Mouse (Mus musculus) right cerebral cortex, postnatal 25 days (tissue): Measurements from ENCODE around the gene Hmx3.
A peak's percentile ranks its signal among the peaks of the same experiment; 100 is the strongest.

Experiments used
- DNase-seq: peaks from one replicate; pipeline ENCODE4 v3.0.0; 2022

Hmx3 gene

GRCm38 (mm10) chr7:131542115-131542871, at the start of gene Hmx3:
TSS of gene Hmx3 (plus strand) at chr7:131542867.
- no peak for DNase-seq

GRCm38 (mm10) chr7:131503739-131504138, 38.9 kb upstream of the Hmx3 start:
- no peak for DNase-seq

DNA sequence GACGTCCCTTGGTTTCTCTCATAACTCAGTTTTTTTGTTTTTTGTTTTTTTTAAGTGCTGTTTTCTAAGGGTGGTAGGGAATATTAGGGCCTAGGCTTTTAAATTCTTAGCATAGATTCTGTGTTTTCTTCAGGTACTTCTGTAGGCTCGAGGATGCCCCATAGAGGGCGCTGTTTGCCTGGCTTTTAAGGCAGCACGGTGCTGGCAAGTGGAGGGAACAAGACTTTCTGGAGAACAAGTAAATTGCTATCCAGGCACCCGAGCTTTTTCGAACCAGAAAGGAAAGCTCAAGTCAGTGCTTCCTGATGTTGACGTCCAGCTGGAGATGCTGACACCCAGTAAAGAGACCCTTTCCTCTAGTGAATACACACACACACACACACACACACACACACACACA, 2.7 kb upstream of the Hmx3 start:
- peak; percentile 68 for DNase-seq

DNA sequence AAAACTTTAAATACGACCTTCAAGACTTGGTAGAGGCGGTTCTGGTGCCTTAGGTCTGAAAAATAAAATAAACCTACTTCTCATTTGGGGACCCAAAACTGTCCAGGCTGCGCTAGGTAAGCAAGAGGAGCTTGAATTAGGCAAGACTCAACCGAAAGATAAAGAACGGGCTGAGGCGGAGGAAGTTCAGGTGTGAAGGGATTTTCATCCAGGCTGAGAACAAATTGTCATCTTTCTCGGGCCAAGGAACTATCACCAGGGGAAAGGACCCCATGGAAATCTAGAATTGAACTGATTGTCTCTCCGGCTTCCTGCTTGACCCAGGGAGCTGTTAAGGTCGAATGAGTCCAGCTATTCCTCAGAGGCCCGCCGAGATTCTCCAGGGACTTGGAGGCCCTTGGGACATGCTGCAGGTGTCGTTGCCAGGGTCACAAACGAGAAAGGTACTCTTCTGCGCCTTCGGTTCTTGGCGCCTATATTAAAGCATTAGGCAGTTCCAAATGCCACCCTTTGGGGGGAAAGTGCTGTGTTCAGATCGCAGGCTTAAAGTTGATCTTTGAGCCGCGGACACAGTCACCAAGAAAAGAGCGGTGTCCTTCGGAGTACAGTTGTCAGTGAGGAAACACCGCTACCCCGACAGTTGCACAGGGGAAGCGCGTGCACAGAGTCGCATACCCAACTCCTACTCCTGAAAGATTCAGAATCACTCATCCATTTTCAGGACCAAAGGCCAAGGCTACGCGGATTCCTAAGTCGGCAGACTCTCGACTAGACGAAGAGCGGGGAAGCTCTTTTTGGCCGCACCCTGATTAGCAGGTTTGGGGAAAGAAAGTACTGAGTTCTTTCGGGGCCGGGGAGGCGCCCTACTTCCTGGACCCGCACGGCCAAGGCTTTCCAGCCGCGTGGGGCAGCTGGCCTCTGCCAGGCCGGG, 1.2 kb upstream of the Hmx3 start:
- no peak for DNase-seq

DNA sequence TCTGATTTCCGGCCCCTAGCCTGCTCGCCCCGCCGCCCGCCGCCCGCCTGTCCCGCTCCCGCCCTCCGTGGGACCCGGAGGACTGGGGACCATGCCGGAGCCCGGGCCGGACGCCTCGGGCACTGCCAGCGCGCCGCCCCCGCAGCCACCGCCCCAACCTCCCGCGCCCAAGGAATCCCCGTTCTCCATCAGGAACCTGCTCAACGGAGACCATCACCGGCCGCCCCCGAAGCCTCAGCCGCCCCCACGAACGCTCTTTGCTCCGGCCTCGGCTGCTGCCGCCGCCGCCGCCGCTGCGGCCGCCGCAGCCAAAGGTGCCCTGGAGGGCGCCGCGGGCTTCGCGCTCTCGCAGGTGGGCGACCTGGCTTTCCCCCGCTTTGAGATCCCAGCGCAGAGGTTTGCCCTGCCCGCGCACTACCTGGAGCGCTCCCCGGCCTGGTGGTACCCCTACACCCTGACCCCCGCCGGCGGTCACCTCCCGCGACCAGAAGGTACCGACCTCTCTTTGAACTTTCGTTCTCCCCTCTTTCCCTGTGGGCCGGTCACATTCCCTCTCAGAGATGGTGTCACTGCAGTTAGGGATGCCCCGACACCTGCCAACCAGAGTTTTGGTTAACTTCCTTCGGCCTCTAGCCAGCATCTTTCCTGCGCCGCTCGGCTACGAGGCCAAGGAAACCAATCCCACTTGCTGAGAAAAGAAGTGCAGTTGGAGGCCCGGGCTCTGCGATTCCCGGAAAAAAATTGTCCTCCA, 380 bp downstream of the Hmx3 start:
- DNase-seq: no peak

GRCm38 (mm10) chr7:131543623-131544481, 1.2 kb downstream of the Hmx3 start:
- no peak for DNase-seq

DNA sequence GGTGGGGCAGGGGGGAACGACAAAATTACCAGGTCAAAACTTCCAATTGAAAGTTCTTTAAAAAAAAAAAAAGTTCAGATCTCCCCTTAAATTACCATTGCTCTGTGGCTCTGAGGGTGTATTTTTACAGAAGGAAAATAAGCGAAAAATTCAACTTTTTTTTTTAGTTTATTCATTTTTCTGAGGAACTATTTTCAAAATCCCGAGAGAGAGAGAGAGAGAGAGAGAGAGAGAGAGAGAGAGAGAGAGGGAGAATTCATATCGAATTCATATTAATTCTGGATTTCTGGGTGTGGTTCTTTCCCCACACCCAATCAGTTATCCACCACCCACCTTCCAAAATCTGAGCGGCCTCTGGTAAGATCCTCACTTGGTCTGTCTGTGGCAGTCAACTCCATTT, 2.2 kb downstream of the Hmx3 start:
- DNase-seq: no peak

GRCm38 (mm10) chr7:131545701-131546385, 3.2 kb downstream of the Hmx3 start:
- DNase-seq: no peak

DNA sequence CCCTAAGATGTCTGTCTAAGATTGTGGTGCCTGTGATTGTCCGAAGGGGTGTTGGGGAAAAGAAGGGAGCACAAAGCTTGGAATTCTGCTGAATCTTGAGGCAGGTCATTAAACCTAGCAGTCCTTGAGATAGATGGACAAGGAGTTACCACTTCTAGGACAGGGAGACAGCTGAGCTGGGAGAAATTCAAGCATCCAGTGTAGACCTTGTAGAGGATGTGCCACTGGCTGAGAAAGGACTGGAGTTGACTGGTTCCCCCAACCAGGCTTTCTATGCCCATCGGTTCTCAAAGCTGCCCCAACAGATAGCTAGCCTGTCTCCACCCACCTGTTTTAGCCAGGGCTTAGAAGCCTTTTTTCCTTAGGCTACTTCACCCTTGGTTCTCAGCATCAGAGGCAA, 3.8 kb downstream of the Hmx3 start:
- DNase-seq: no peak

GRCm38 (mm10) chr7:131547481-131547880, 4.8 kb downstream of the Hmx3 start:
- no peak for DNase-seq

DNA sequence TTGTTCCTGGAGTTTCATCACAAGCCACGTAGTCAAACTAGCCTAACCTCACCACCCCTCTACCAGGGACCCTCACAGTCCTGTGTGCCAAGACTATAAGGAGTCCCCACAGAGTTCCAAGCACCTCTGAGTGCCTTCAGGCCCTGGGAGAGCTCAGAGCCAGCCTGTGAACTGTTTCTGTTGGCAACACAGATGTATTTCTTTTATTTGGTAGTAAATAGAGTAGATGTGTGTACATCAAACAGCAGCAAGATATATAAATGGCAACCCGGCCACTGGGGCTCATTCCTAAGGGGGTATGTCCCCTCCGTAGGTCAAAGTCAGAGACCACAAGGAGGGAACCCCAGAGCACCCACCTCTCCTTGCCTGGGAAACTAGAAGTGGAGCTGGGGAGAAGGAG, 5.8 kb downstream of the Hmx3 start, which contains the start of gene Hmx2:
Gene Hmx2 (plus strand): TSS at position 301 of the 400 bp plus-strand sequence.
- no peak for DNase-seq

- no peak for DNase-seq
Measured at GRCm38 (mm10) chr7:131551471-131551870, 8.8 kb downstream of the Hmx3 start.

GRCm38 (mm10) chr7:131551931-131552741, 9.5 kb downstream of the Hmx3 start:
- DNase-seq: no peak

GRCm38 (mm10) chr7:131552781-131553180, 10.1 kb downstream of the Hmx3 start:
- DNase-seq: no peak

- DNase-seq: no peak
Measured at GRCm38 (mm10) chr7:131553771-131554175, 11.1 kb downstream of the Hmx3 start.

GRCm38 (mm10) chr7:131554341-131555180, 11.9 kb downstream of the Hmx3 start:
- DNase-seq: no peak

- DNase-seq: peak; percentile 25
Measured at GRCm38 (mm10) chr7:131555301-131556081, 12.8 kb downstream of the Hmx3 start.

GRCm38 (mm10) chr7:131556116-131556515, 13.4 kb downstream of the Hmx3 start:
- no peak for DNase-seq
